Mouse (Mus musculus) kidney, embryonic 16.5 days (tissue): Measurements from ENCODE around the gene Samd4b. TPM values are rescaled to one million over a fixed set of nuclear protein-coding genes. Genes with fewer than 3 reads are reported as not detected.

Experiments used
- ATAC-seq: fragments of 200-750 bp; cut with Nextera tagmentation; 2 replicates; pipeline ENCODE4 v1.8.0; 2017; ENCODE audit warnings: moderate TSS enrichment; ENCODE audit not compliant: low FRiP score, low TSS enrichment
- H3K27ac ChIP-seq: fragments of 300-500 bp; sonication (generic); 2 replicates; pipeline ENCODE4 v1.5.1; 2014; ENCODE audit warnings: low read length
- H3K27me3 ChIP-seq: fragments of 300-500 bp; sonication (generic); 2 replicates; pipeline ENCODE4 v1.6.1; 2014; ENCODE audit warnings: low read length, control low read depth, mixed read lengths; ENCODE audit not compliant: insufficient read depth
- H3K36me3 ChIP-seq: fragments of 300-500 bp; sonication (generic); 2 replicates; pipeline ENCODE4 v1.6.1; 2014; ENCODE audit warnings: low read length, control low read depth, mixed read lengths; ENCODE audit not compliant: insufficient read depth
- H3K4me1 ChIP-seq: fragments of 300-500 bp; sonication (generic); 2 replicates; pipeline ENCODE4 v1.6.1; 2014; ENCODE audit warnings: low read length, control low read depth, mixed read lengths; ENCODE audit not compliant: insufficient read depth
- H3K4me2 ChIP-seq: fragments of 300-500 bp; sonication (generic); replicated peaks from 2 replicates; pipeline ENCODE4 v1.6.1; 2014; ENCODE audit warnings: low read depth, low read length
- H3K4me3 ChIP-seq: fragments of 300-500 bp; sonication (generic); 2 replicates; pipeline ENCODE4 v1.5.1; 2014; ENCODE audit warnings: mild to moderate bottlenecking, low read length
- H3K9ac ChIP-seq: fragments of 300-500 bp; sonication (generic); replicated peaks from 2 replicates; pipeline ENCODE4 v1.6.1; 2014; ENCODE audit warnings: low read length
- H3K9me3 ChIP-seq: fragments of 300-500 bp; sonication (generic); 2 replicates; pipeline ENCODE4 v1.6.1; 2016; ENCODE audit warnings: low read length, control low read depth
- WGBS: fragments of 180-500 bp; shearing (Covaris S2); extraction: QIAGEN DNeasy Blood & Tissue Kit; methylation state at CpG from one replicate; pipeline ENCODE4 v1.1.7; 2014; 5-methylcytosine and 5-hydroxymethylcytosine counted together
- polyA plus RNA-seq: library from polyadenylated mRNA; unstranded; fragments of >200 nt; fragmentation: Nextera tagmentation; extraction: Ambion mirVana; gene quantifications from 2 replicates; pipeline ENCODE4 v1.2.1, GENCODE M21; 2015

The Samd4b gene
- polyA plus RNA-seq, 1 experiment from 2014 or later: 20.7 TPM

- ATAC-seq: peak; percentile 71; the same call in 1 of the 2 replicates
- peak overlapping the region; percentile 36; the same call in 1 of the 2 replicates for H3K27ac ChIP-seq
- peaks cover 17% of the 10 kb centered on the region for H3K36me3 ChIP-seq
- H3K27me3 ChIP-seq: peaks cover 4% of the 10 kb centered on the region; the same call in 1 of the 2 replicates
- H3K4me3 ChIP-seq: no peak overlapping the region; the same call in 1 of the 2 replicates
- no peak overlapping the region for H3K9ac ChIP-seq
- peaks cover 15% of the 10 kb centered on the region; the same call in 1 of the 2 replicates for H3K4me1 ChIP-seq
- peak overlapping the region; percentile 14 for H3K4me2 ChIP-seq
- no peaks in the 10 kb centered on the region for H3K9me3 ChIP-seq
- 62% methylated on average over 10 of the region's 10 CpGs for WGBS
These were observed 133.3 kb downstream of the Samd4b start for GRCm38 (mm10) chr7:28464416-28465212.

GRCm38 (mm10) chr7:28462769-28463168 is 135.2 kb downstream of the Samd4b start:
- Histone ChIP-seq H3K4me3 (no peak overlapping the region), H3K4me2 (no peak overlapping the region), H3K27me3 (peaks cover 4% of the 10 kb centered on the region; the same call in 1 of the 2 replicates), H3K4me1 (peaks cover 13% of the 10 kb centered on the region; the same call in 1 of the 2 replicates), H3K9ac (no peak overlapping the region), H3K9me3 (no peaks in the 10 kb centered on the region), H3K27ac (no peak overlapping the region), H3K36me3 (peaks cover 31% of the 10 kb centered on the region)
- no peak for ATAC-seq
- 85% methylated on average over 2 of the region's 2 CpGs for WGBS

- Histone ChIP-seq H3K27me3 (no peaks in the 10 kb centered on the region), H3K4me2 (no peak overlapping the region), H3K9me3 (no peaks in the 10 kb centered on the region), H3K9ac (no peak overlapping the region), H3K4me1 (no peaks in the 10 kb centered on the region), H3K36me3 (peaks cover 32% of the 10 kb centered on the region), H3K4me3 (no peak overlapping the region), H3K27ac (no peak overlapping the region)
- ATAC-seq: no peak
- WGBS: 94% methylated on average over 5 of the region's 5 CpGs
These were observed 137.6 kb downstream of the Samd4b start for GRCm38 (mm10) chr7:28460361-28460760.

- Histone ChIP-seq H3K27ac (no peak overlapping the region), H3K4me2 (peak overlapping the region; percentile 99), H3K9ac (peak overlapping the region; percentile 84), H3K27me3 (no peaks in the 10 kb centered on the region), H3K4me1 (peaks cover 8% of the 10 kb centered on the region; the same call in 1 of the 2 replicates), H3K36me3 (0 out of 2 replicates have a peak, but pooled peaks cover 3% of the 10 kb centered on the region), H3K4me3 (peak overlapping the region; percentile 82), H3K9me3 (no peaks in the 10 kb centered on the region)
- peak; percentile 42; the same call in 1 of the 2 replicates for ATAC-seq
- 3% methylated on average over 22 of the region's 24 CpGs for WGBS
These were observed 145.5 kb downstream of the Samd4b start for GRCm38 (mm10) chr7:28452361-28453005.

GRCm38 (mm10) chr7:28451531-28452360 is 146.2 kb downstream of the Samd4b start, which contains the start of gene Lrfn1:
Gene Lrfn1 (plus strand): TSS chr7:28451980.
- H3K9ac ChIP-seq: peak within 1 kb of the TSS; percentile 84
- no peaks in the 10 kb centered on the region for H3K27me3 ChIP-seq
- 0 out of 2 replicates have a peak, but pooled peaks cover 3% of the 10 kb centered on the region for H3K36me3 ChIP-seq
- H3K4me3 ChIP-seq: peak within 1 kb of the TSS; percentile 82
- under 1% methylated on average over 35 of the region's 97 CpGs for WGBS
- peak within 1 kb of the TSS; percentile 29; the same call in 1 of the 2 replicates for H3K27ac ChIP-seq
- H3K4me2 ChIP-seq: peak within 1 kb of the TSS; percentile 99
- ATAC-seq: peak; percentile 85
- peaks cover 8% of the 10 kb centered on the region; the same call in 1 of the 2 replicates for H3K4me1 ChIP-seq
- no peaks in the 10 kb centered on the region for H3K9me3 ChIP-seq

- H3K27ac ChIP-seq: no peak overlapping the region
- H3K9ac ChIP-seq: no peak overlapping the region
- 70% methylated on average over 13 of the region's 13 CpGs for WGBS
- no peak overlapping the region for H3K4me3 ChIP-seq
- H3K4me1 ChIP-seq: peaks cover 8% of the 10 kb centered on the region; the same call in 1 of the 2 replicates
- H3K27me3 ChIP-seq: 0 out of 2 replicates have a peak, but pooled peaks cover 4% of the 10 kb centered on the region
- no peak overlapping the region for H3K4me2 ChIP-seq
- no peaks in the 10 kb centered on the region for H3K36me3 ChIP-seq
- ATAC-seq: no peak
- no peaks in the 10 kb centered on the region for H3K9me3 ChIP-seq
These were observed 149.8 kb downstream of the Samd4b start for GRCm38 (mm10) chr7:28447865-28448820.

- WGBS: 27% methylated on average over 12 of the region's 12 CpGs
- peak overlapping the region; percentile 9; the same call in 1 of the 2 replicates for H3K9ac ChIP-seq
- no peak for ATAC-seq
- H3K4me2 ChIP-seq: no peak overlapping the region
- H3K27ac ChIP-seq: no peak overlapping the region
- no peaks in the 10 kb centered on the region for H3K36me3 ChIP-seq
- H3K4me3 ChIP-seq: no peak overlapping the region
- no peaks in the 10 kb centered on the region for H3K9me3 ChIP-seq
- 0 out of 2 replicates have a peak, but pooled peaks cover 4% of the 10 kb centered on the region for H3K27me3 ChIP-seq
- 0 out of 2 replicates have a peak, but pooled peaks cover under 1% of the 10 kb centered on the region for H3K4me1 ChIP-seq
These were observed 150.7 kb downstream of the Samd4b start for GRCm38 (mm10) chr7:28447101-28447830.

- H3K4me1 ChIP-seq: no peaks in the 10 kb centered on the region
- WGBS: 9% methylated on average over 12 of the region's 12 CpGs
- 0 out of 2 replicates have a peak, but pooled peaks cover 4% of the 10 kb centered on the region for H3K27me3 ChIP-seq
These were observed 151.5 kb downstream of the Samd4b start for GRCm38 (mm10) chr7:28446446-28446845.

More at GRCm38 (mm10) chr7:28446446-28446845, 151.5 kb downstream of the Samd4b start:
- Histone ChIP-seq H3K9ac (no peak overlapping the region), H3K27ac (no peak overlapping the region), H3K4me2 (no peak overlapping the region), H3K36me3 (no peaks in the 10 kb centered on the region), H3K9me3 (no peaks in the 10 kb centered on the region), H3K4me3 (no peak overlapping the region)
- ATAC-seq: no peak
